Mouse (Mus musculus) CH12.LX (cell line): ENCODE results near the gene Pon1. TPM values are rescaled to one million over a fixed set of nuclear protein-coding genes. Genes with fewer than 3 reads are reported as not detected.

ENCODE experiments used
- DNase-seq: peaks from one replicate; pipeline ENCODE4 v3.0.0-alpha.2; 2013; ENCODE audit errors: extremely low read depth
- H3K27ac ChIP-seq: 2 replicates; pipeline ENCODE4 v1.5.1; 2012; ENCODE audit warnings: low read depth, mild to moderate bottlenecking, control low read depth, moderate library complexity; ENCODE audit not compliant: insufficient read depth
- H3K27me3 ChIP-seq: replicated peaks from 2 replicates; pipeline ENCODE3; 2012; ENCODE audit warnings: inconsistent platforms
- H3K36me3 ChIP-seq, 2 experiments: replicated peaks in 1 of 2; 2 replicates each; pipeline versions ENCODE3 to v1.6.1; 2012; ENCODE audit warnings: inconsistent platforms in 1 of 2, low read length in 1 of 2, mild to moderate bottlenecking in 1 of 2, mixed read lengths in 1 of 2, moderate library complexity in 1 of 2; ENCODE audit not compliant: control insufficient read depth in 1 of 2, insufficient read depth in 1 of 2
- H3K4me1 ChIP-seq, 2 experiments: 2 replicates each; pipeline ENCODE4 v1.6.1; 2012; ENCODE audit warnings: inconsistent platforms in 1 of 2, moderate library complexity in 1 of 2; ENCODE audit not compliant: insufficient read depth in 2 of 2, control insufficient read depth in 1 of 2
- H3K4me2 ChIP-seq: 2 replicates; pipeline ENCODE4 v1.6.1; 2012; ENCODE audit warnings: low read depth, mild to moderate bottlenecking, control low read depth; ENCODE audit not compliant: poor library complexity, insufficient read depth, severe bottlenecking
- H3K4me3 ChIP-seq, 3 experiments: fragments of 150-350 bp in 1 of 3; sonication (generic) in 1 of 3; replicated peaks in 1 of 3; 2 replicates each; pipeline versions ENCODE3 to v1.5.1; 2011 to 2012; ENCODE audit warnings: low read depth in 2 of 3, low read length in 2 of 3, mild to moderate bottlenecking in 2 of 3, moderate library complexity in 2 of 3, control low read depth in 1 of 3, improper control_type of control experiment in 1 of 3, inconsistent platforms in 1 of 3, mixed read lengths in 1 of 3; ENCODE audit not compliant: poor library complexity in 1 of 3
- H3K79me2 ChIP-seq: replicated peaks from 2 replicates; pipeline ENCODE4 v1.6.1; 2012; ENCODE audit warnings: mild to moderate bottlenecking, moderate library complexity; ENCODE audit not compliant: control insufficient read depth, poor library complexity, insufficient read depth, severe bottlenecking; ENCODE audit errors: extremely low read depth
- H3K9ac ChIP-seq: 2 replicates; pipeline ENCODE4 v1.6.1; 2012; ENCODE audit warnings: low read depth, mild to moderate bottlenecking, control low read depth, moderate library complexity; ENCODE audit not compliant: insufficient read depth
- H3K9me3 ChIP-seq: replicated peaks from 2 replicates; pipeline ENCODE3; 2012; ENCODE audit warnings: low read length, inconsistent platforms, mixed read lengths
- CHD1 ChIP-seq: IDR thresholded peaks from 2 replicates; pipeline ENCODE4 v1.6.1; 2012; ENCODE audit warnings: low read depth, low read length, improper control_type of control experiment, inconsistent platforms
- EP300 ChIP-seq: IDR thresholded peaks from 2 replicates; pipeline ENCODE4 v1.6.1; 2011; ENCODE audit warnings: low read length, improper control_type of control experiment
- IRF4 ChIP-seq: IDR thresholded peaks from 2 replicates; pipeline ENCODE4 v1.6.1; 2014; ENCODE audit warnings: low read depth, mild to moderate bottlenecking, inconsistent platforms, low read length, improper control_type of control experiment
- JUN ChIP-seq: IDR thresholded peaks from 2 replicates; pipeline ENCODE4 v1.6.1; 2011; ENCODE audit warnings: low read depth, mild to moderate bottlenecking, low read length, improper control_type of control experiment, moderate library complexity; ENCODE audit not compliant: insufficient read depth
- KAT2A ChIP-seq: IDR thresholded peaks from 2 replicates; pipeline ENCODE4 v1.6.1; 2012; ENCODE audit warnings: low read length, improper control_type of control experiment, inconsistent platforms; ENCODE audit not compliant: insufficient replicate concordance
- MAX ChIP-seq: IDR thresholded peaks from 2 replicates; pipeline ENCODE4 v1.6.1; 2011; ENCODE audit warnings: low read length, improper control_type of control experiment
- MXI1 ChIP-seq: IDR thresholded peaks from 2 replicates; pipeline ENCODE4 v1.6.1; 2011; ENCODE audit warnings: mild to moderate bottlenecking, low read depth, low read length, improper control_type of control experiment
- MYC ChIP-seq: IDR thresholded peaks from 2 replicates; pipeline ENCODE4 v1.6.1; 2011; ENCODE audit warnings: low read depth, mild to moderate bottlenecking, improper control_type of control experiment, low read length
- NELFE ChIP-seq: IDR thresholded peaks from 2 replicates; pipeline ENCODE4 v1.6.1; 2011; ENCODE audit warnings: low read depth, low read length, improper control_type of control experiment
- PAX5 ChIP-seq: IDR thresholded peaks from 2 replicates; pipeline ENCODE4 v1.6.1; 2012; ENCODE audit warnings: low read length, inconsistent platforms, mixed read lengths
- POLR2A ChIP-seq: IDR thresholded peaks from 2 replicates; pipeline ENCODE4 v1.6.1; 2011; ENCODE audit warnings: low read depth, mild to moderate bottlenecking, improper control_type of control experiment, low read length
- POLR2AphosphoS2 ChIP-seq: IDR thresholded peaks from 2 replicates; pipeline ENCODE4 v1.6.1; 2011; ENCODE audit warnings: low read depth, low read length, improper control_type of control experiment
- RCOR1 ChIP-seq: conservative IDR thresholded peaks from 2 replicates; pipeline ENCODE4 v1.6.1; 2012; ENCODE audit warnings: low read depth, mild to moderate bottlenecking, inconsistent platforms, low read length, improper control_type of control experiment
- SIN3A ChIP-seq: IDR thresholded peaks from 2 replicates; pipeline ENCODE4 v1.6.1; 2012; ENCODE audit warnings: low read length, improper control_type of control experiment, inconsistent platforms
- SMC3 ChIP-seq: IDR thresholded peaks from 2 replicates; pipeline ENCODE4 v1.6.1; 2011; ENCODE audit warnings: low read depth, low read length, improper control_type of control experiment
- TCF12 ChIP-seq: IDR thresholded peaks from 2 replicates; pipeline ENCODE4 v1.6.1; 2014; ENCODE audit warnings: low read depth, mild to moderate bottlenecking, inconsistent platforms, low read length, improper control_type of control experiment
- UBTF ChIP-seq: IDR thresholded peaks from 2 replicates; pipeline ENCODE4 v1.6.1; 2012; ENCODE audit warnings: low read depth, mild to moderate bottlenecking, inconsistent platforms, low read length, improper control_type of control experiment, moderate library complexity
- USF2 ChIP-seq: conservative IDR thresholded peaks from 2 replicates; pipeline ENCODE4 v1.6.1; 2011; ENCODE audit warnings: low read depth, low read length, improper control_type of control experiment
- ZMIZ1 ChIP-seq: IDR thresholded peaks from 2 replicates; pipeline ENCODE4 v1.6.1; 2012; ENCODE audit warnings: low read depth, mild to moderate bottlenecking, inconsistent platforms, low read length, improper control_type of control experiment
- ZNF384 ChIP-seq: IDR thresholded peaks from 2 replicates; pipeline ENCODE4 v1.6.1; 2012; ENCODE audit warnings: low read depth, low read length, improper control_type of control experiment, inconsistent platforms
- dilution Hi-C: fragments of 300-500 bp; cut with MboI; formaldehyde crosslinking; loops from 2 replicates; pipeline ENCODE4 v1.14.3; 2020; ENCODE audit warnings: low sequenced_read_pairs; ENCODE audit not compliant: extremely low pct_unique_long_range_greater_than_20kb, extremely low pct_ligation_motif_present
- in situ Hi-C: fragments of 300-500 bp; cut with MboI; formaldehyde crosslinking; loops from 3 replicates; pipeline ENCODE4 v1.14.3; 2019; ENCODE audit warnings: low sequenced_read_pairs, low pct_ligation_motif_present, low pct_unique_long_range_greater_than_20kb, mixed read lengths
- polyA plus RNA-seq: library from polyadenylated mRNA; unstranded; fragments of >175 nt; gene quantifications from 2 replicates; pipeline ENCODE4 v1.2.1, GENCODE M21; 2012; ENCODE audit warnings: low read depth; ENCODE audit not compliant: insufficient read length
- total RNA-seq, 2 experiments: library from RNA; depleted of rRNA; stranded (reverse); fragments of 300-350 nt in 1 of 2; fragments of >200 nt in 1 of 2; gene quantifications; 2 replicates each; pipeline ENCODE4 v1.2.3; 2012 to 2014

Pon1 gene
- total and polyA plus RNA-seq, 3 experiments, result not detected

DNA sequence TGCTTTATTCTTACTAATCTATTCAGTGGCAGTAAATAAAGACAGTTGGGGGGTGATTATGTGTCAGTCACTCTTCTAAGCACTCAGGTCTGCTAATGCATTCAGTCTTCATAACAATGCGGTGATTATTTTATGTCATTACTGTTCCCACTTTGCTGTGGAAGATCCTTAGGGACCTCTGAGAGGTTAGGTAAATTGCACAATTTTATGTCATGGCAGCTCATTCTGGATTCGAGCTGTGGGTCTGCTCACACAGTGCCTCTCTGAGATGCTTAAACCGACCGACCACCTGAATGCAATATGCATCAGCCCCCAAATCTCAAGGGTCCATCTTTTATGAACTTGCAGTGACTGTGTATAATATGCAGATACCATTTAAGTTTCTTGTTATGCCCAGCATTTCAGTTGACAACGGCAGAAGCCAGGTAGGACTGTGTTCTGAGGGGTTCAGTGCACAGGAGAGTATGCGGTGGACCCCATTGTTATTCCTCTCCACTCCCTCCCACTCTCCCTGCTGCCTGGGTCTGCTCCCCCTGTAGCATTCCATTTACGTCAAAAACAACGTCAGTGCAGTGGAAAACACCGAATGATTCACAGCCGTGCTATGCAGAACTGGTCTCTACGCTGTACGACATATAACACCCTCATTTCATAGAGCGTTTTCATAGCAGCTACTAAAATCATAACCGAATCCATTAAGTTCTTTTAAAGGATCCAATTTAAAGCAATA is 64.2 kb downstream of the Pon1 start:
- Histone ChIP-seq H3K4me2 (peak overlapping the region; percentile 29; the same call in 1 of the 2 replicates), H3K27ac (no peak overlapping the region), H3K9ac (no peak overlapping the region), H3K36me3 (no peaks in the 10 kb centered on the region), H3K9me3 (no peaks in the 10 kb centered on the region), H3K4me1 (0 out of 4 replicates have a peak, but pooled peaks cover 0 to 3% of the 10 kb centered on the region in 2 experiments), H3K4me3 (peak overlapping the region in 1 of 3 experiments; percentile 30), H3K79me2 (no peaks in the 10 kb centered on the region), H3K27me3 (no peaks in the 10 kb centered on the region)
- no peak for DNase-seq
- TF ChIP-seq ZMIZ1 (no peak), USF2 (no peak), MAX (no peak), RCOR1 (no peak), POLR2A (no peak), TCF12 (no peak), JUN (no peak), UBTF (no peak), PAX5 (no peak), KAT2A (no peak), ZNF384 (no peak), NELFE (no peak), EP300 (no peak)
- dilution Hi-C loops (no loop called here), in situ Hi-C loops (loop anchor here (25.0 kb wide), 1 partner anchor 258 kb away; the partner anchor contains the start of gene Asb4)

GRCm38 (mm10) chr6:5120229-5120628 is 73.5 kb downstream of the Pon1 start:
- peaks cover 0 to 2% of the 10 kb centered on the region in 2 experiments; a peak in 1 of 4 replicates for H3K4me1 ChIP-seq
- no peak overlapping the region for H3K9ac ChIP-seq
- TF ChIP-seq SIN3A (no peak), PAX5 (no peak), IRF4 (no peak), RCOR1 (no peak), EP300 (no peak), MYC (no peak), POLR2AphosphoS2 (no peak), MXI1 (no peak), CHD1 (no peak), SMC3 (no peak), KAT2A (no peak)
- DNase-seq, result no peak
- dilution Hi-C loops (no loop called here), in situ Hi-C loops (loop anchor here (25.0 kb wide), 1 partner anchor 458 kb away; no protein-coding TSS in a partner anchor)
- no peaks in the 10 kb centered on the region for H3K27me3 ChIP-seq
- no peaks in the 10 kb centered on the region for H3K36me3 ChIP-seq
- H3K4me3 ChIP-seq, result no peak overlapping the region
- no peak overlapping the region for H3K27ac ChIP-seq
- no peak overlapping the region for H3K4me2 ChIP-seq
- no peaks in the 10 kb centered on the region for H3K9me3 ChIP-seq
- no peaks in the 10 kb centered on the region for H3K79me2 ChIP-seq
